ENCODE assay signal across 20 mouse cellular contexts in the genomic region with DNA sequence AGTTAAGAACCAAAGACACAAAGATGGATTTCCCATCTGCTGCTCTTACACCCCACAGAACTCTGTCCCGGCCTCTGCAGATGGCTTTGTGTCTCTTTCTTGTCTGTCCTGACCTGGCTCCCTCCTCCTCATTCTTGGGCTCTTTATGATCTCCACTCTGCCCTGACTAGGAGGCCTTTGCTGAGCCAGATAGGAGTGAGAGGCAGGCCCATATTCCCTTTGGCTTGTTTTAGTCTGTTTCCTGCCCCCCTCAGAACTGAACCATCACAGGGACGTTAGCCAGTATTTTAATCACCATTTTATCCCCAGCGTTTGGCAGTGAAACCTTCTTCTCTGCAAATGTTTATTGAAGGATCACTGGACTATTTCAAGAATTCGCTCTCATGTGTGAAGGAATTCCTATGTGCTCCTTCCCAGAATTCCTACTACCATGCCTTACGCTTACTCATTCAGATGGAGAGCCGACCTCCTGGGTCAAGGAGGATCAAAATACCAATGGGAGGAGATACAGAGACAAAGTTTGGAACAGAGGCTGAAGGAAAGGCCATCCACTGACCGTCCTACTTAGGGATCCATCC. TPM values are rescaled to one million over a fixed set of nuclear protein-coding genes. Genes with fewer than 3 reads are reported as not detected.
DNase-seq lines count a peak whose midpoint lies in the region; ATAC-seq and TF ChIP-seq lines count a peak whose summit lies in the region.
"Had no signal": no experiment of that assay in that cellular context is flagged by ENCODE, and none has a peak within 500 bp of the region (broad histone marks: within the 10 kb centered on the region; RNA-seq: fewer than 3 reads in every experiment).

No protein-coding gene starts in this region.

- DNase-seq in hindbrain, embryonic 14.5 days (ENCODE audit: low spot score), result no peak
- DNase-seq in hindbrain, embryonic 10.5 days (ENCODE audit: low spot score), result no peak
- no peak for DNase-seq in lung, postnatal 4 days
- DNase-seq in lung, postnatal 0 days (ENCODE audit: low spot score), result peak; percentile 44
- no peak for DNase-seq in T-cell, adult 2 months (ENCODE audit: low spot score)
- DNase-seq in heart, adult 2 months, result no peak
- DNase-seq: adrenal gland, adult 2 months; B cell, adult 2 months; cerebellum, adult 11 months; cerebellum, postnatal 36 days; heart, postnatal 14 days; right cerebral cortex, adult 18-20 months; spleen, adult 18-20 months had no signal

- H3K36me3 ChIP-seq in hindbrain, embryonic 14.5 days (replicated peaks; ENCODE audit: control insufficient read depth, insufficient read depth), result peaks cover 17% of the 10 kb centered on the region
- peaks cover 22% of the 10 kb centered on the region for H3K36me3 ChIP-seq in hindbrain, embryonic 10.5 days
- no peaks in the 10 kb centered on the region; the same call in 1 of the 2 replicates for H3K36me3 ChIP-seq in lung, embryonic 16.5 days (ENCODE audit: control insufficient read depth, insufficient read depth, low read length)
- H3K36me3 ChIP-seq in lung, postnatal 0 days (ENCODE audit: insufficient read depth, low read length), result no peaks in the 10 kb centered on the region; the same call in 1 of the 2 replicates
- no peaks in the 10 kb centered on the region for H3K36me3 ChIP-seq in heart, adult 2 months (ENCODE audit: control insufficient read depth, insufficient read depth, low read length)

- ATAC-seq in hindbrain, embryonic 14.5 days (ENCODE audit: low FRiP score), result no peak
- peak; percentile 70 for ATAC-seq in lung, embryonic 16.5 days (ENCODE audit: low read depth)
- ATAC-seq in lung, postnatal 0 days, result peak; percentile 59
- no peak for ATAC-seq in erythroid progenitor cell, adult 5-6 weeks (replicated peaks; ENCODE audit: low FRiP score, poor library complexity, severe bottlenecking)
- ATAC-seq: forebrain, embryonic 13.5 days; hindbrain, embryonic 16.5 days; midbrain, embryonic 13.5 days had no signal

- H3K4me1 ChIP-seq in hindbrain, embryonic 14.5 days (replicated peaks; ENCODE audit: control insufficient read depth, insufficient read depth, low read length), result 0 out of 2 replicates have a peak, but pooled peaks cover 4% of the 10 kb centered on the region
- H3K4me1 ChIP-seq in hindbrain, embryonic 10.5 days (replicated peaks), result no peaks in the 10 kb centered on the region
- H3K4me1 ChIP-seq in lung, embryonic 16.5 days (replicated peaks; ENCODE audit: control insufficient read depth, insufficient read depth, low read length), result peaks cover 3% of the 10 kb centered on the region; the same call in 1 of the 2 replicates
- no peaks in the 10 kb centered on the region for H3K4me1 ChIP-seq in lung, postnatal 0 days (ENCODE audit: insufficient read depth, low read depth, low read length)
- no peaks in the 10 kb centered on the region for H3K4me1 ChIP-seq in heart, adult 2 months (ENCODE audit: control insufficient read depth, insufficient read depth, low read length)
- H3K4me1 ChIP-seq: embryonic facial prominence, embryonic 13.5 days had no signal

- TF ChIP-seq POLR2A in heart, adult 2 months (IDR thresholded peaks at IDR 0.05; ENCODE audit: insufficient read depth, low read depth, low read length), result no peak

- H3K9me3 ChIP-seq in hindbrain, embryonic 14.5 days (ENCODE audit: control insufficient read depth, low read length), result no peaks in the 10 kb centered on the region
- H3K9me3 ChIP-seq in hindbrain, embryonic 10.5 days, result no peaks in the 10 kb centered on the region
- H3K9me3 ChIP-seq in lung, embryonic 16.5 days (ENCODE audit: control insufficient read depth, low read length), result no peaks in the 10 kb centered on the region
- no peaks in the 10 kb centered on the region for H3K9me3 ChIP-seq in lung, postnatal 0 days (ENCODE audit: low read length)
- H3K9me3 ChIP-seq: embryonic facial prominence, embryonic 13.5 days; forebrain, embryonic 13.5 days; midbrain, embryonic 13.5 days had no signal

- TF ChIP-seq CTCF in lung, postnatal 0 days (IDR thresholded peaks at IDR 0.05), result no peak
- no peak for TF ChIP-seq CTCF in heart, adult 2 months (IDR thresholded peaks at IDR 0.05)

- H3K4me2 ChIP-seq in hindbrain, embryonic 14.5 days (replicated peaks), result no peak overlapping the region
- no peak overlapping the region for H3K4me2 ChIP-seq in lung, embryonic 16.5 days (ENCODE audit: low read depth, low read length)
- no peak overlapping the region for H3K4me2 ChIP-seq in lung, postnatal 0 days (replicated peaks; ENCODE audit: low read depth, low read length)
- H3K4me2 ChIP-seq: embryonic facial prominence, embryonic 13.5 days; forebrain, embryonic 13.5 days; liver, embryonic 11.5 days; midbrain, embryonic 13.5 days had no signal

- 75% methylated on average over 7 of the region's 7 CpGs for WGBS in hindbrain, embryonic 14.5 days
- WGBS in hindbrain, embryonic 10.5 days, result 75% methylated on average over 7 of the region's 7 CpGs
- 17% methylated on average over 7 of the region's 7 CpGs for WGBS in lung, embryonic 16.5 days
- WGBS in lung, postnatal 0 days, result 23% methylated on average over 7 of the region's 7 CpGs
- 47% methylated on average over 7 of the region's 7 CpGs for WGBS in heart, adult 2 months

- intact Hi-C loops in heart, adult 2 months (cut with DNase I), result no loop called here

- TF ChIP-seq EP300 in lung, postnatal 0 days (IDR thresholded peaks at IDR 0.05), result peak; percentile 78
- no peak for TF ChIP-seq EP300 in heart, adult 2 months (IDR thresholded peaks at IDR 0.05; ENCODE audit: insufficient read depth, low read depth, low read length)

- no peak overlapping the region for H3K9ac ChIP-seq in hindbrain, embryonic 14.5 days
- no peak overlapping the region for H3K9ac ChIP-seq in lung, embryonic 16.5 days (ENCODE audit: low read length)
- H3K9ac ChIP-seq in lung, postnatal 0 days (replicated peaks; ENCODE audit: low read depth), result no peak overlapping the region
- H3K9ac ChIP-seq in heart, adult 2 months (ENCODE audit: low read depth, low read length), result no peak overlapping the region
- H3K9ac ChIP-seq: embryonic facial prominence, embryonic 13.5 days; forebrain, embryonic 13.5 days; midbrain, embryonic 13.5 days had no signal

- no peaks in the 10 kb centered on the region for H3K79me2 ChIP-seq in heart, adult 2 months (replicated peaks; ENCODE audit: control insufficient read depth, insufficient read depth, low read length)

- 0 out of 2 replicates have a peak overlapping the region, but pooled peaks have one; percentile 26 for H3K27ac ChIP-seq in hindbrain, embryonic 14.5 days
- no peak overlapping the region for H3K27ac ChIP-seq in hindbrain, embryonic 10.5 days
- peak overlapping the region; percentile 26; the same call in 1 of the 2 replicates for H3K27ac ChIP-seq in lung, embryonic 16.5 days (ENCODE audit: low read length)
- H3K27ac ChIP-seq in lung, postnatal 0 days (ENCODE audit: low read length), result peak overlapping the region; percentile 35
- no peak overlapping the region for H3K27ac ChIP-seq in heart, adult 2 months
- H3K27ac ChIP-seq: embryonic facial prominence, embryonic 13.5 days; forebrain, embryonic 13.5 days had no signal

- no peaks in the 10 kb centered on the region for H3K27me3 ChIP-seq in hindbrain, embryonic 14.5 days (ENCODE audit: control insufficient read depth, insufficient read depth, low read length)
- H3K27me3 ChIP-seq in hindbrain, embryonic 10.5 days (ENCODE audit: insufficient read depth, poor library complexity, severe bottlenecking), result no peaks in the 10 kb centered on the region
- H3K27me3 ChIP-seq in lung, embryonic 16.5 days (ENCODE audit: control insufficient read depth, insufficient read depth, low read depth, low read length), result no peaks in the 10 kb centered on the region
- H3K27me3 ChIP-seq in lung, postnatal 0 days (replicated peaks; ENCODE audit: insufficient read depth, low read length), result no peaks in the 10 kb centered on the region
- no peaks in the 10 kb centered on the region for H3K27me3 ChIP-seq in heart, adult 2 months (ENCODE audit: control insufficient read depth, insufficient read depth, low read length)
- H3K27me3 ChIP-seq: forebrain, embryonic 13.5 days had no signal

- H3K4me3 ChIP-seq in hindbrain, embryonic 14.5 days (replicated peaks; ENCODE audit: low read length), result no peak overlapping the region
- H3K4me3 ChIP-seq in hindbrain, embryonic 10.5 days, result no peak overlapping the region
- no peak overlapping the region for H3K4me3 ChIP-seq in lung, embryonic 16.5 days (ENCODE audit: low read length)
- no peak overlapping the region for H3K4me3 ChIP-seq in lung, postnatal 0 days (ENCODE audit: low read depth, low read length)
- H3K4me3 ChIP-seq in heart, adult 2 months, result no peak overlapping the region
- H3K4me3 ChIP-seq: embryonic facial prominence, embryonic 13.5 days; forebrain, embryonic 13.5 days; midbrain, embryonic 13.5 days had no signal

RNA-seq across cellular contexts. Expression of a gene that starts 13.8 kb away (rescaled TPM):
- polyA plus RNA-seq in hindbrain, embryonic 14.5 days (2014; fragmentation: Nextera tagmentation; extraction: Ambion mirVana), result 62.6 and 65.6 TPM in 2 replicates
- 85.3 and 91.7 TPM in 2 replicates for polyA plus RNA-seq in hindbrain, embryonic 10.5 days (2016; fragmentation: Nextera tagmentation; extraction: Ambion mirVana)
- 66.7 and 70.8 TPM in 2 replicates for polyA plus RNA-seq in lung, embryonic 16.5 days (2015; fragmentation: Nextera tagmentation; extraction: Ambion mirVana)
- 39.8 and 46.4 TPM in 2 replicates for polyA plus RNA-seq in lung, postnatal 0 days (2015; fragmentation: Nextera tagmentation; extraction: Ambion mirVana)
- 10 to 100 TPM; 40.5 to 40.6 TPM for total RNA-seq in heart, adult 2 months (2021)
- polyA plus RNA-seq in heart, adult 2 months (2012; rRNA removed), result 38.0 and 50.0 TPM in 2 replicates
- total RNA-seq in erythroid progenitor cell, adult 5-6 weeks (2015; ENCODE audit: low replicate concordance), result 15.9 and 17.7 TPM in 2 replicates
- total RNA-seq in erythroid progenitor cell, adult 5-6 weeks (2017; ENCODE audit: low replicate concordance), result 13.9 and 29.9 TPM in 2 replicates

RNA-seq across cellular contexts. Expression of a gene that starts 14.2 kb away (rescaled TPM):
- 58.3 and 62.1 TPM in 2 replicates for polyA plus RNA-seq in hindbrain, embryonic 14.5 days (2014; fragmentation: Nextera tagmentation; extraction: Ambion mirVana)
- 78.3 and 78.5 TPM in 2 replicates for polyA plus RNA-seq in hindbrain, embryonic 10.5 days (2016; fragmentation: Nextera tagmentation; extraction: Ambion mirVana)
- 57.6 and 60.1 TPM in 2 replicates for polyA plus RNA-seq in lung, embryonic 16.5 days (2015; fragmentation: Nextera tagmentation; extraction: Ambion mirVana)
- 41.7 and 43.1 TPM in 2 replicates for polyA plus RNA-seq in lung, postnatal 0 days (2015; fragmentation: Nextera tagmentation; extraction: Ambion mirVana)
- 10 to 100 TPM; 48.6 to 52.0 TPM for total RNA-seq in heart, adult 2 months (2021)
- 27.4 and 31.7 TPM in 2 replicates for polyA plus RNA-seq in heart, adult 2 months (2012; rRNA removed)
- 19.3 and 27.8 TPM in 2 replicates for total RNA-seq in erythroid progenitor cell, adult 5-6 weeks (2015; ENCODE audit: low replicate concordance)
- total RNA-seq in erythroid progenitor cell, adult 5-6 weeks (2017; ENCODE audit: low replicate concordance), result 13.0 and 14.2 TPM in 2 replicates

RNA-seq across cellular contexts. Expression of a gene that starts 31.4 kb away (rescaled TPM):
- polyA plus RNA-seq in hindbrain, embryonic 14.5 days (2014; fragmentation: Nextera tagmentation; extraction: Ambion mirVana), result 24.3 and 25.9 TPM in 2 replicates
- polyA plus RNA-seq in hindbrain, embryonic 10.5 days (2016; fragmentation: Nextera tagmentation; extraction: Ambion mirVana), result 3.3 and 4.5 TPM in 2 replicates
- polyA plus RNA-seq in lung, embryonic 16.5 days (2015; fragmentation: Nextera tagmentation; extraction: Ambion mirVana), result 0.89 and 2.5 TPM in 2 replicates
- polyA plus RNA-seq in lung, postnatal 0 days (2015; fragmentation: Nextera tagmentation; extraction: Ambion mirVana), result 0.83 and 1.3 TPM in 2 replicates
- 1 to 10 TPM; 1.4 to 1.8 TPM for total RNA-seq in heart, adult 2 months (2021)
- polyA plus RNA-seq in heart, adult 2 months (2012; rRNA removed), result 4.8 and 9.1 TPM in 2 replicates
- not detected in 2 replicates for total RNA-seq in erythroid progenitor cell, adult 5-6 weeks (2015; ENCODE audit: low replicate concordance)
- 0.45 and 1.2 TPM in 2 replicates for total RNA-seq in erythroid progenitor cell, adult 5-6 weeks (2017; ENCODE audit: low replicate concordance)

Comparison
In these comparisons a context has a peak if more than half of its experiments do, and no peak if none do; other contexts are left out.
1. H3K27ac ChIP-seq: peak in hindbrain, embryonic 14.5 days (single experiment), lung, embryonic 16.5 days (single experiment) and lung, postnatal 0 days (single experiment); none in hindbrain, embryonic 10.5 days (single experiment) and heart, adult 2 months (single experiment).
2. ATAC-seq: peak in lung, embryonic 16.5 days (single experiment) and lung, postnatal 0 days (single experiment); none in hindbrain, embryonic 14.5 days (single experiment) and erythroid progenitor cell, adult 5-6 weeks (single experiment).